Mouse (Mus musculus) neutrophil, adult 83 days (primary cell): ENCODE measurements around the gene Olfr1337. TPM values are rescaled to one million over a fixed set of nuclear protein-coding genes. Genes with fewer than 3 reads are reported as not detected.

ENCODE experiments used
- total RNA-seq, 2 experiments: library from RNA; stranded (reverse); gene quantifications; one replicate each; pipeline ENCODE4 v1.2.4; 2023

The Olfr1337 gene
- not detected for total RNA-seq

DNA sequence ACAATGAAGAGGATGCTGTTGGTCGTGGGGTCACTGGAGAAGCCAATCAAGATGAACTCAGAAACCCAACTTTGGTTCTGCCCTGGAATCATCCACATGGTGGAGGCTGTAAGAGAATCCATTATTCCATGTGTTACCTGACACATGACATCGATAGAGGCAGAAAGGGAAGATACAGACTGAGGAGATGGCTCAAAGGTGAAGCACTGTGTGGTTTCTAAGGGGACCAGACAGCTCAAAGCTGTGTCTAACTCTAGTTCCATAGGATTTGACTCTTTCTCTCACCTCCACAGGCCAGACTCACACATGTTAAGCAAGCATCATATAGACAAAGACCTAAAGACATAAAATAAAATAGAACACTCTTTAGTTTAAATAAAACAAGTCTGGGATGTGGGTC, at the start of gene Olfr1337:
Olfr1337 (minus strand) TSS at position 101 of the 400 bp plus-strand sequence.

DNA sequence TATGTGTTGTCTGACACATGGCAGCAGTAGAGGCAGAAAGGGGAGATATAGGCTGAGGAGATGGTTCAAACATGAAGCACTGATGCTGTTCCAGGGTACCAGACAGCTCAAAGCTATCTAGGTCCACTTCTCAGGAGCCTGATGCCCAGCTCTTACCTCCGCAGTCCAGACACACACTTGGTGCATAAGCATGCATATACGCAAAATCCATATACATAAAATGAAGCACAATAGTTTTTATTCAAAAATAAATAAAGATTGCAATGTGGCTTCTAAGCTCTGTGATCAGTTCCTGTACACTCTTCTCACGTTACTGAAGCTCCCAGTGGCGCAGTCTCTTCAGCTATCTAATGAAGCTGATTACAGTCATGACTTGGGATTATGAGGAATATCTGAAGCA, 27.5 kb upstream of the Olfr1337 start, which contains the start of gene Olfr1335:
Olfr1335 (minus strand) TSS at position 101 of the 400 bp plus-strand sequence.

DNA sequence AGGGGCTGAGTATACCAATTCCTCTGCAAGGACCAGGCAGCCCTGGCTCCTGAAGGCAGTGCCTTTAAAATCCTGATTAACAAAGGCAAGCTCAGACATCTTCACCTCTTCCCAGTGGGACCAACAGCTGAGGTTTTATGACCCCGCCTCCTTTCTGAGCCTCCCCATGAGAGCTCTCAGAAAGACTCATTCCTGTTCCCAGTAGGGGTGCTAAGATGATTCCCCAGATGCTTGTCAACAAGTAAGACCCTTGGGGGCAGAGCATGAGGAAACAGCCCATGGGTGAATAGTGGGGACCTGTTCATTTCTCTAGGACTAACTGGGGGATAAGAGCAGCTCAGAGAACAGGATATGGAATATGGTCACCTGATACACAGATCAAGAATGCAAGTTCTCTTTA, 23.7 kb downstream of the Olfr1337 start, which contains the start of gene Olfr1338:
Olfr1338 (minus strand) TSS at position 101 of the 400 bp plus-strand sequence.

DNA sequence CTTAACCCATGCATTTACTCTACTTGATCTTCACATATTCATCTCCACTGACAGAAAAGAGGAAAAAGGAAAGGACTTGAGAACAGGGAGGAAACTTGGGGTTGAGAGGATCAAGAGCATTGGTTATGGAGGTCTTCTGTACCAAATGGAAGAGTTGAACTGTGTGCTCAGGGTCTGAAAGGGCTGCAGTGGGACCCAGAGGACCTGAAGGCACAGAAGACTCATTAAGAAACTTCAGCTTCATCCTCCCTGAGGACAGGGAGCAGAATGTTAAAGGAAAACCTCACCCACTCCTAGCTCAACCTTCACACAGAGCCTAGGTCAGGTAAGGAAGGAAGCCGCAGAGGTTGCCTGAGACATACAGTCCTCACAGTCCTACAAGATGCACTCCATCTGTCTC, 50.5 kb downstream of the Olfr1337 start, which contains the start of gene Olfr1339:
Olfr1339 (plus strand) TSS at position 301 of the 400 bp plus-strand sequence.

Other genes with a start within 250 kb of the Olfr1337 start
- gene Tmem125, start 238.5 kb downstream of the Olfr1337 start, total RNA-seq = under 1 TPM in 1 of 2 experiments, not detected in 1; 0.18 TPM
- gene Cfap57, start 161.8 kb downstream of the Olfr1337 start, total RNA-seq = 1 to 10 TPM; 2.0 to 2.3 TPM
- gene Ebna1bp2, start 161.8 kb downstream of the Olfr1337 start, total RNA-seq = 10 to 100 TPM; 38.3 to 43.4 TPM
- not detected for gene Olfr62, start 123.6 kb downstream of the Olfr1337 start, total RNA-seq
- not detected for gene Olfr1342, start 89.8 kb downstream of the Olfr1337 start, total RNA-seq
- gene Olfr1341, start 79.1 kb downstream of the Olfr1337 start, total RNA-seq = not detected
- gene Olfr1340, start 62.4 kb downstream of the Olfr1337 start, total RNA-seq = not detected
- not detected for gene Olfr1339, start 50.4 kb downstream of the Olfr1337 start, total RNA-seq
- gene Olfr1338, start 23.8 kb downstream of the Olfr1337 start, total RNA-seq = not detected
- gene Olfr1335, start 27.4 kb upstream of the Olfr1337 start, total RNA-seq = not detected
- gene Olfr1333, start 53.7 kb upstream of the Olfr1337 start, total RNA-seq = not detected
- gene Olfr1331, start 82.1 kb upstream of the Olfr1337 start, total RNA-seq = not detected
- gene Olfr1330, start 106.0 kb upstream of the Olfr1337 start, total RNA-seq = not detected
- not detected for gene Olfr1329, start 134.9 kb upstream of the Olfr1337 start, total RNA-seq
- gene Olfr1328, start 156.0 kb upstream of the Olfr1337 start, total RNA-seq = not detected
- not detected for gene Lao1, start 179.0 kb upstream of the Olfr1337 start, total RNA-seq